Mouse (Mus musculus): Measurements from ENCODE around the gene Pi4k2b. TPM values are rescaled to one million over a fixed set of nuclear protein-coding genes. Genes with fewer than 3 reads are reported as not detected.
A peak's percentile ranks its signal among the peaks of the same experiment; 100 is the strongest.

Gene Pi4k2b
- polyA plus RNA-seq, 1 experiment from 2014 or later: 43.1 TPM

DNA sequence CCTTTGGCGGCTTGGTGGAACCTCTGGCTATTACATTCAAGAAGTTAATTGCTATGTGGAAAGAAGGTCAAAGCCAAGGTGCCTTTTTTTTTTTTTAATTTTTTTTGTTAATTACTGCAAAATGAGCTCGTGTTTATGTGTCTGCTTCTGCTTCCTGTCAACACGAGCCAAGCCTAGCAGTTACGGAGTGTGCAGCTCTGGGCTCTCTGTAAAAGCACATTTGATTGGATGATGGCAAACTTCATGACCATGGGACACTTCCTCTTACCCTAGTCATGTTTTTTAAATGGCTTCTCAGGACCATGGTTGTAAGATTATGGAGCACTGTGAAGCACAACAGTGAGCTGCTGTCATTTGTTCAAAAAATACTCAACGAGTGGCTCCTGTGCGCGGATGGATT lies 65.7 kb downstream of the Pi4k2b start:
- no peaks in the 10 kb centered on the region for H3K4me1 ChIP-seq (replicated peaks; ENCODE audit: control insufficient read depth, insufficient read depth, low read length)
- no peak overlapping the region for H3K4me2 ChIP-seq (replicated peaks; ENCODE audit: low read depth)
- H3K27me3 ChIP-seq (replicated peaks; ENCODE audit: control insufficient read depth, insufficient read depth, low read length): no peaks in the 10 kb centered on the region
- WGBS: 88% methylated on average over 7 of the region's 7 CpGs
- no peak for ATAC-seq
- H3K4me3 ChIP-seq (ENCODE audit: low read depth, low read length): no peak overlapping the region
- H3K27ac ChIP-seq (ENCODE audit: low read depth, low read length): no peak overlapping the region
- no peak overlapping the region for H3K9ac ChIP-seq (ENCODE audit: low read depth, low read length)
- no peaks in the 10 kb centered on the region for H3K9me3 ChIP-seq (ENCODE audit: control insufficient read depth)
- peaks cover 24% of the 10 kb centered on the region; the same call in 1 of the 2 replicates for H3K36me3 ChIP-seq (ENCODE audit: control insufficient read depth, insufficient read depth)
- no peak for TF ChIP-seq CTCF (IDR thresholded peaks at IDR 0.05; ENCODE audit: low read depth)

DNA sequence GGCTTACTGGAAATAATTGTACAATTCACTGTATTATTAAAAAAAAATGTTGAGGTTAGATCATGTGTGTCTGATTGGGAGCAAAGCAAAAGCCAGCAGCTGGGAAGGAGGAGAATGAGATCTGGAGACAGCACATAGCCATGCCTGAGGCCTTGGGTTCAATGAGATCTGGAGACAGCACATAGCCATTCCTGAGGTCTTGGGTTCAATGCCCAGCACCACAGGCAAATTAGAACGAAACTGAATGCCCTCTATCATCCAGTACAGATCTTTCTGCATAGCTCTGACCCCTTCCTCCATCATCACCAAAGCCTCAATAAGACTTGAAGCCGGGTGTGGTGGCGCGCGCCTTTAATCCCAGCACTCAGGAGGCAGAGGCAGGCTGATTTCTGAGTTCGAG lies 69.1 kb downstream of the Pi4k2b start:
- ATAC-seq: no peak
- Histone ChIP-seq H3K27me3 (replicated peaks; ENCODE audit: control insufficient read depth, insufficient read depth, low read length) (no peaks in the 10 kb centered on the region), H3K9ac (ENCODE audit: low read depth, low read length) (no peak overlapping the region), H3K9me3 (ENCODE audit: control insufficient read depth) (no peaks in the 10 kb centered on the region), H3K27ac (ENCODE audit: low read depth, low read length) (no peak overlapping the region), H3K4me2 (replicated peaks; ENCODE audit: low read depth) (no peak overlapping the region), H3K4me1 (replicated peaks; ENCODE audit: control insufficient read depth, insufficient read depth, low read length) (no peaks in the 10 kb centered on the region), H3K4me3 (ENCODE audit: low read depth, low read length) (no peak overlapping the region), H3K36me3 (ENCODE audit: control insufficient read depth, insufficient read depth) (peaks cover 30% of the 10 kb centered on the region; the same call in 1 of the 2 replicates)
- no peak for TF ChIP-seq CTCF (IDR thresholded peaks at IDR 0.05; ENCODE audit: low read depth)
- WGBS: 92% methylated on average over 6 of the region's 6 CpGs

DNA sequence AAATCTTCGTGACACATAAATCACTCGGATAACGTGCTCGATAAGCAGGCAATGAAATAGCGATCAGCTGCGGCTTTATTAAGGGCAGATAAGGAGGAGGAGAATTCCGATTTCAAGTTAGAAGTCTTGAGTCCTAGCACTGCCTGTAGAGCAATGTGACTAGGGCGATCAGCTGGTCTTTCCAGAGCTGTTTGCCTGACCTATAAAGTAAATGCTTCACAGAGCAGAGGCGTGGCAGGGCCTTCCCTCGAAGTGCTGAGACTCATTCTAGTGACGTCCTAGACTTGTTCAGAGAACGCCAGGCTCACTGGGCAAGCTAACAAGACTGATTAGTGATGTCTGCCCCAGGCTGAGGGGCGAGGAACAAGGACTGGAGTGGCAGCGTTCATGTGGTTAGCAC lies 69.7 kb downstream of the Pi4k2b start:
- Histone ChIP-seq H3K27me3 (replicated peaks; ENCODE audit: control insufficient read depth, insufficient read depth, low read length) (no peaks in the 10 kb centered on the region), H3K36me3 (ENCODE audit: control insufficient read depth, insufficient read depth) (peaks cover 30% of the 10 kb centered on the region; the same call in 1 of the 2 replicates), H3K4me1 (replicated peaks; ENCODE audit: control insufficient read depth, insufficient read depth, low read length) (no peaks in the 10 kb centered on the region), H3K27ac (ENCODE audit: low read depth, low read length) (no peak overlapping the region), H3K4me2 (replicated peaks; ENCODE audit: low read depth) (no peak overlapping the region), H3K9ac (ENCODE audit: low read depth, low read length) (no peak overlapping the region), H3K9me3 (ENCODE audit: control insufficient read depth) (no peaks in the 10 kb centered on the region), H3K4me3 (ENCODE audit: low read depth, low read length) (no peak overlapping the region)
- 50% methylated on average over 14 of the region's 14 CpGs for WGBS
- no peak for TF ChIP-seq CTCF (IDR thresholded peaks at IDR 0.05; ENCODE audit: low read depth)
- peak; percentile 60 for ATAC-seq

DNA sequence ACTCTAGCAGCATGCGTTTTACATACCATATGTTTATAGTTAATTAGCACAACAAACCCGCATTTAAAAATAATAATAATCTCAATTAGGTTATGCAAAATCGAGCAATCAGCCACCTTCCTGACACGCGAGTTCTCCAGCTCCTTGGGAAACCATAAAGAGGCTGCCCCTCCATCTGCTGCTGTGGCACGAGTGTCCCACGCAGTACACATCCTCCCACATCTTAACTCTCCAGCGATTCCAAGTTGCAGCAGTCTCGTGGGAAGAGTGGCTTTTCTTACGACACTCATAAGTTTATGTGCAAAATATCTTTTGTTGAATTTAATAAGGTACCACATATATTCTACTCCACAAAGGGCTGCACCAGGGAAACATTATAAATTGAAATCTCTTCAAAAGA lies 71.1 kb downstream of the Pi4k2b start:
- H3K9ac ChIP-seq (ENCODE audit: low read depth, low read length): no peak overlapping the region
- TF ChIP-seq CTCF (IDR thresholded peaks at IDR 0.05; ENCODE audit: low read depth): no peak
- H3K4me1 ChIP-seq (replicated peaks; ENCODE audit: control insufficient read depth, insufficient read depth, low read length): no peaks in the 10 kb centered on the region
- no peak for ATAC-seq
- H3K27ac ChIP-seq (ENCODE audit: low read depth, low read length): no peak overlapping the region
- H3K27me3 ChIP-seq (replicated peaks; ENCODE audit: control insufficient read depth, insufficient read depth, low read length): no peaks in the 10 kb centered on the region
- no peak overlapping the region for H3K4me2 ChIP-seq (replicated peaks; ENCODE audit: low read depth)
- 96% methylated on average over 10 of the region's 10 CpGs for WGBS
- H3K36me3 ChIP-seq (ENCODE audit: control insufficient read depth, insufficient read depth): peaks cover 27% of the 10 kb centered on the region
- H3K9me3 ChIP-seq (ENCODE audit: control insufficient read depth): no peaks in the 10 kb centered on the region
- H3K4me3 ChIP-seq (ENCODE audit: low read depth, low read length): no peak overlapping the region

DNA sequence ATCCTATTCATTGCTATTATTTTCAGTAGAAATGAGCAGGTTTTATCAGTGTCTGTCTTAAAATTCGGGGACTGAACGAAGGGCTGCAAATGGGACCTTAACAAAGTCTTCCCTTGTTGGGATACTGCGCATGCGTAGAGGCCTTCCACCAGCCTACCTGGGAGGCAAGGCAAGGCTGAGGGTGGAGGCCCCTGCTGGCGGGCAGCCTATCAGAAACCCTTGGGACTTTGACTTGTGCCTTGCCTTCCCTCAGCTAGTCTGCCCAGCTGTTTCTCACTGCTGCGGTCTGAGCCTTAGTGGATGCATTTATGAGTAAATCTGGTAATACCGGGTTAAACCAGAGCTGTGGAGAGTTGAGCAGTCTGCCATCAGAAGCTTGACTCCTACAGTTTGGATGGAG lies 71.9 kb downstream of the Pi4k2b start:
- H3K4me3 ChIP-seq (ENCODE audit: low read depth, low read length): no peak overlapping the region
- WGBS: 81% methylated on average over 7 of the region's 7 CpGs
- ATAC-seq: 0 out of 2 replicates have a peak, but pooled peaks have one; percentile 45
- H3K4me2 ChIP-seq (replicated peaks; ENCODE audit: low read depth): no peak overlapping the region
- no peaks in the 10 kb centered on the region for H3K4me1 ChIP-seq (replicated peaks; ENCODE audit: control insufficient read depth, insufficient read depth, low read length)
- H3K27ac ChIP-seq (ENCODE audit: low read depth, low read length): no peak overlapping the region
- TF ChIP-seq CTCF (IDR thresholded peaks at IDR 0.05; ENCODE audit: low read depth): peak; percentile 29
- H3K9ac ChIP-seq (ENCODE audit: low read depth, low read length): no peak overlapping the region
- H3K36me3 ChIP-seq (ENCODE audit: control insufficient read depth, insufficient read depth): peaks cover 27% of the 10 kb centered on the region
- no peaks in the 10 kb centered on the region for H3K9me3 ChIP-seq (ENCODE audit: control insufficient read depth)
- H3K27me3 ChIP-seq (replicated peaks; ENCODE audit: control insufficient read depth, insufficient read depth, low read length): no peaks in the 10 kb centered on the region

DNA sequence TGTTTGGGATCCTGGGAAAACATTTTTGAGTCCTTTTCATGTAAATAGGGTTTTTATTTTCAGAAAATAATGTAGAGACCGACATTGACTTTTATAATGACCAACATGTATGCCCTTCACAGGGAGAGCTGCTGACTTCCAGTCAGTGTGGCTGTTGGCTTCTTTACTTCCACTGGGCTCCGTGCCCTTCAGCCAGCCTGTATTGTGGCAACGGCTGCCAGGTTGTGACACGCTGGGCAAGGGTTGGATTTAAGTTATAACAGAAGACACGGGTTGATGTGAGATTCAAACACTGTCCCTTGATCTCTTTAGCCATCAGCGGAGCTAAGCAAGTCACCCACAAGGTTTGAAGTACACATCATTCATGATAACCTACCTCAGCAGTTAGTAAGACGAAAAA lies 77.3 kb downstream of the Pi4k2b start:
- WGBS: 92% methylated on average over 7 of the region's 7 CpGs
- no peaks in the 10 kb centered on the region for H3K9me3 ChIP-seq (ENCODE audit: control insufficient read depth)
- H3K4me1 ChIP-seq (replicated peaks; ENCODE audit: control insufficient read depth, insufficient read depth, low read length): no peaks in the 10 kb centered on the region
- H3K27me3 ChIP-seq (replicated peaks; ENCODE audit: control insufficient read depth, insufficient read depth, low read length): no peaks in the 10 kb centered on the region
- no peak overlapping the region for H3K4me3 ChIP-seq (ENCODE audit: low read depth, low read length)
- ATAC-seq: no peak
- no peak overlapping the region for H3K4me2 ChIP-seq (replicated peaks; ENCODE audit: low read depth)
- H3K27ac ChIP-seq (ENCODE audit: low read depth, low read length): no peak overlapping the region
- TF ChIP-seq CTCF (IDR thresholded peaks at IDR 0.05; ENCODE audit: low read depth): no peak
- H3K36me3 ChIP-seq (ENCODE audit: control insufficient read depth, insufficient read depth): peaks cover 27% of the 10 kb centered on the region
- no peak overlapping the region for H3K9ac ChIP-seq (ENCODE audit: low read depth, low read length)

Other genes starting within 250 kb of the Pi4k2b start
- 1.8 and 2.0 TPM in 2 replicates for gene Lgi2, start 175.1 kb upstream of the Pi4k2b start, polyA plus RNA-seq (2015; fragmentation: Nextera tagmentation; extraction: Ambion mirVana)
- gene Sepsecs, start 71.9 kb upstream of the Pi4k2b start, polyA plus RNA-seq (2015; fragmentation: Nextera tagmentation; extraction: Ambion mirVana): 8.9 and 9.1 TPM in 2 replicates
- gene Zcchc4, start 33.8 kb downstream of the Pi4k2b start, polyA plus RNA-seq (2015; fragmentation: Nextera tagmentation; extraction: Ambion mirVana): 4.2 TPM in 2 replicates
- gene Anapc4, start 92.4 kb downstream of the Pi4k2b start, polyA plus RNA-seq (2015; fragmentation: Nextera tagmentation; extraction: Ambion mirVana): 30.2 and 37.5 TPM in 2 replicates

Data from intestine, postnatal 0 days (tissue).